Mouse (Mus musculus) testis, adult 2 months (tissue): ENCODE measurements around the gene Fcgrt. TPM values are rescaled to one million over a fixed set of nuclear protein-coding genes. Genes with fewer than 3 reads are reported as not detected.

Experiments used
- H3K27ac ChIP-seq: fragments of 200-500 bp; 2 replicates; pipeline ENCODE4 v1.5.1; 2012; ENCODE audit warnings: low read depth, low read length; ENCODE audit not compliant: control insufficient read depth, insufficient read depth
- H3K27me3 ChIP-seq: fragments of 200-500 bp; 2 replicates; pipeline ENCODE4 v1.6.1; 2012; ENCODE audit warnings: mild to moderate bottlenecking, low read length, moderate library complexity; ENCODE audit not compliant: control insufficient read depth, insufficient read depth
- H3K36me3 ChIP-seq: fragments of 200-500 bp; 2 replicates; pipeline ENCODE4 v1.6.1; 2012; ENCODE audit warnings: mild to moderate bottlenecking, low read length; ENCODE audit not compliant: control insufficient read depth, insufficient read depth
- H3K4me1 ChIP-seq: fragments of 200-500 bp; 2 replicates; pipeline ENCODE4 v1.6.1; 2012; ENCODE audit warnings: low read length; ENCODE audit not compliant: control insufficient read depth, insufficient read depth
- H3K4me3 ChIP-seq: fragments of 200-500 bp; 2 replicates; pipeline ENCODE4 v1.5.1; 2012; ENCODE audit warnings: low read depth, mild to moderate bottlenecking, low read length, moderate library complexity, mixed read lengths; ENCODE audit not compliant: control insufficient read depth
- CTCF ChIP-seq: fragments of 200-500 bp; IDR thresholded peaks from 2 replicates; pipeline ENCODE4 v1.5.1; 2012; ENCODE audit warnings: low read depth, mild to moderate bottlenecking, inconsistent platforms, low read length, moderate library complexity; ENCODE audit not compliant: control insufficient read depth, insufficient read depth, insufficient replicate concordance
- POLR2A ChIP-seq: fragments of 200-500 bp; IDR thresholded peaks from 2 replicates; pipeline ENCODE4 v1.6.1; 2012; ENCODE audit warnings: low read depth, mild to moderate bottlenecking, inconsistent platforms, low read length, moderate library complexity; ENCODE audit not compliant: control insufficient read depth
- polyA plus RNA-seq: library from polyadenylated mRNA; depleted of rRNA; stranded (reverse); fragments of >200 nt; gene quantifications from 2 replicates; pipeline ENCODE4 v1.2.3, GENCODE M21; 2012

The Fcgrt gene
- polyA plus RNA-seq, 1 experiment = 5.4 TPM

DNA sequence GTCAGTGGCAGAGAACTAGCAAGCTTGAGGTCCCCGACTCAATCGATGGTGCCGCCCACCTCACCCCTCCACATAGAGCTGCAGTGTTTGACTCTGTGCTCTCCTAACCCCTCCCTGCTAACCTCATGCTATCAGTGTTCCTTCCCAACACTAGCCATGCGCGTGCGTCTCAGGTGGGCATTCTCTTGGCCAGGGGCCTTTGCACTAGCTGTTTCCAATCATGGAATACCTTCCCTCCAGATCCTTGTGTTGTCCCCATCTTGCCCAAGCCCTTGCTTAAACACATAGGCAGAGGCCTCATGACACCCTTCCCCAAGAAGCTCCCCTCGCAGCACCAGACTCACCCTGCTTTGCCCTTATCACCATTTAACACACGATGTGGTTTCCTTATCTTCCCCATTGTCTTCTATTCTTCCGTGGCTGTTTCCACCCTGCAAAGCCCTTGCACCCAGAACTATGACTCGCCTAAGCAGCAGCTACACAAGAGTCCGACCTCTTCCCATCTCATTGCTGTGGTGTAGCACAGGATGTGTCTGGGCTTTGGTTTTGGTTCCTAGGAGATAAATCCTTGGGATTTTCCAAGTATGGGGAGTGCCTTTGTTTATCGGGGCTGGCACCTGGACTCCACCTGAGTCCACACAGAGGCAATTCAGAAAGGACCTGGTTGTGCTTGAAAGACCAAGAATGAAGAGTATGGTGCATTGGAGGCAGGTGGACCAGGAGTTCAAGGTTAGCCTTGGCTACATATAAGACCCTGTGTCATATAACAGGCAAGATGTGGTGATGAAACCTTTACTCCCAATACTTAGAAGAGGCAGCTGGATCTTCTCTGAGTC lies 33.7 kb upstream of the Fcgrt start:
- Histone ChIP-seq H3K27me3 (no peaks in the 10 kb centered on the region), H3K4me1 (peaks cover 11% of the 10 kb centered on the region), H3K27ac (no peak overlapping the region), H3K4me3 (no peak overlapping the region), H3K36me3 (no peaks in the 10 kb centered on the region)
- TF ChIP-seq CTCF (no peak), POLR2A (no peak)

DNA sequence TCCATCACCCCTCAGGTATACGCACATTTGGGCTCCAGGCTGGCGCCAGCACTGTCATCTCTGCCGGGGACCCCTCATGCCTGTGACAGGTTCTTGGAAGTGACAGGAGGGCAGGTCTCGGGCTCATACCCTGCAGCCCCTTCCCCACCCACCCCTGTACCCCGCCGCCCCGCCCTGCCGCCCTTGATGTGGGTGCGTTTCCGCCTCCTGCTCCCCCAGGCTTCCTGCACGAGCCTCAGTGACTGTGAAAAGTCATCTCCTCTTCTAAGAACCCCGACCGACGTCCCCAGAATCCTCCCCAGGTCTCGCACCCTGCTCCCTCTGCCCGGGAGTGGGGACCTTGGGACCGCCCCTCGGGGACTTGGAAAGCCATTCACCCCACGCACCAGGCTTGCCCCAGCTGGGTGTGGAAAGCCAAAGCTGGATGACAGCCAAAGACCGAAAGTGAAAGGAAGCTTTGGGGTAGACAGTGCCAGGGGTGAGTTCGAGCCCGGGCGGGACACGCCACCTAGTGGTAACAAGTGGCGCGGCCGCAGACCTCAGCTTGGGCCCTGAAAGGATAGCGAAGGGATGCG lies 32.4 kb upstream of the Fcgrt start, which contains the start of the genes Gm45713 and Flt3l:
TSS of gene Gm45713 (minus strand) at position 239 of the 575 bp plus-strand sequence.
TSS of gene Flt3l (minus strand) at position 440 of the 575 bp plus-strand sequence.
- Histone ChIP-seq H3K27me3 (no peaks in the 10 kb centered on the region), H3K4me1 (peaks cover 11% of the 10 kb centered on the region), H3K4me3 (peak within 1 kb of the TSS; percentile 74), H3K27ac (no peak within 1 kb of the TSS), H3K36me3 (no peaks in the 10 kb centered on the region)
- TF ChIP-seq POLR2A (no peak), CTCF (peak; percentile 93)

DNA sequence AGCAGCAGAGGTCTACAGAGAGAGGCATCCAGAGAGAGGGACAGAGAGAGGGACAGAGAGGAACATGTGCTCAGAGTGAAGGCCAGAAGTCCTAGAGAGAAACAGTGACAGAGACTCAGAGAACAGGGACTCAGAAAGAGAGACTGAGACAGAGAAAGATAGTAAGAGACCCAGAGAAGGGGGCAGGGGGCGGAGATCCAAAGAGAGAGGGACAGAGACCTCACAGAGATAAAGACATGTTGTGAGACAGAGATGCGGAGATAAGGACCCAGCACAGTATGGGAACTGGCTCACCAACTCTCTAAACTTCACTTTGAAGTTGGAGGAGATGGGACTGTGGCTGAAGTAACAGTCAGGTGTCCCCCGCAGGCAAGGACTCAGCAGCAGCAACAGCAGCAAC lies 31.7 kb upstream of the Fcgrt start:
- Histone ChIP-seq H3K4me1 (peaks cover 11% of the 10 kb centered on the region), H3K27ac (no peak overlapping the region), H3K36me3 (no peaks in the 10 kb centered on the region), H3K4me3 (no peak overlapping the region), H3K27me3 (no peaks in the 10 kb centered on the region)
- TF ChIP-seq CTCF = no peak
- no peak for TF ChIP-seq POLR2A

DNA sequence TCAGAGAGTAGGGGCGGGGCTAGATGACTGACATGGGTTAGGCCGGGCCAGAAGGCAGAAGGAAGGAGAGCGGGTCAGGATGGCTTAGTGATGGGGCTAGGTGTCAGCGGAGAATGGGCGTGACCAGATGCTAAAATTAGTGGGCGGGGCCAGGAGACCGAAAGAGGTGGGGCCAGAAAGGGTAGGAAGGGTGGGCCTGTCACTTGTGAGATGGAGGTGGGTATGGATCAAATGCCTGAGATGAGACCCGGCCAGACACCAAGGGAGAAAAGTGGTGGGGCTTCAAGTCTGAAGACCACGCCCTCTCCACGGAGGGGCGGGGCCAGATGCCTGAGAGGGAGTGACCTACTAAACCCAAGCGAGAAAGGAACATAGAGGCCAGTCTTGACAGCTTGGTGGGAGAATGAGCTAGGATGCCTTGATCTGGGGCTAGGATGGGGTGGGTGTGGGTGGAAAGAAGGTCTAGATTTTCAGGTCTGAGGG lies 30.9 kb upstream of the Fcgrt start:
- Histone ChIP-seq H3K27me3 (no peaks in the 10 kb centered on the region), H3K4me3 (no peak overlapping the region), H3K36me3 (no peaks in the 10 kb centered on the region), H3K4me1 (peaks cover 15% of the 10 kb centered on the region), H3K27ac (no peak overlapping the region)
- no peak for TF ChIP-seq CTCF

DNA sequence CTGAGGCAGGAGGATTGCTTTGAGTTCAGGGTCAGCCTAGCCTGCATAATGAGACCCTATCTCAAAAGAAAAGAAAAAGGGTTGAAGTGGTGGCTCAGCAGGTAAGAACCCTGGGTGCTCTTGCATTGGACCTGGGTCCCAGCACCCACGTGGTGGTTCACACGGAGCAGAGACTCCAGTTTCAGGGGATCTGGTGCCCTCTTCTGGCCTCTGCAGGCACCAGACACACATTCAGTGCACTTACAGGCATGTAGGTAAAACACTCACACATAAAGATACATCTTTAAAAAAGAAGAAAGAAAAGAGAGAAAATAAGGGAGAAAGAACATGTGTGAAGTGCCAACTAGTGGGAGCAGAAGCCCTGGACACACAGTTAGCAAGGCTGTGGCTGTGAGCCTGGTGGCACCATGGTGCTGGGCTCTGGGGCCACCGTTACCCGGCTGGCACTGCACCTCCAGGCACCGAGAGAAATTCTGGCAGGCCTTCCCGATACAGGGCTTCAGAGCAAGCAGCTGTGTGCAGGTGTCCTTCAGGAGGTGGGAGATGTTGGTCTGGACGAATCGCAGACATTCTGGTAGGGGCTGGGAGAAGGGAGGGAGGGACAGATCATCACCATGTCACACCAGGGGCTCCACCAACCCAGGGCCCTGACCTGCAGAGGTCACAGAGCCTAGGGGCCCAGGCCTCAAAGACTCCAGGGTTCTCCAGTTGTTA lies 30.0 kb upstream of the Fcgrt start:
- H3K4me3 ChIP-seq = no peak overlapping the region

DNA sequence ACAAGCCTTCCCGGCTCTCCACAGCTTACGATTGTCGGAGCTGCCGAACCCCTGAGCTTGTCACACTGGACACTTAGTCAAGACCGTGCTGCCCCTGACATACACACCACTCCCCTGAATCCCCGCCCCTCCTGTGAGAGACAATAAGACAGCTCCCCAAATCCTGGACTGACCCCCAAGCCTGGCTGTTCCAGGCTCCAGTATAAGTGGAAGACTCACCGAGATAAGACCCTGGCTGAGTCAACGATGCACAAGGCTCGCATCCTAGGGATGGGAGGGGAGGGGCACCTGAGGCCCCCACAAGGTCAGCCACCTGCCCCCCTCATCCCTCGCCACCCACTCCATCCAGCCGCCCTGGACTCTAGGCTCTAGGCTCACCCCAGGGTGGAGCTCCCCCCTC lies 28.2 kb upstream of the Fcgrt start:
- Histone ChIP-seq H3K27ac (no peak overlapping the region), H3K4me3 (no peak overlapping the region), H3K36me3 (no peaks in the 10 kb centered on the region), H3K27me3 (no peaks in the 10 kb centered on the region), H3K4me1 (peaks cover 20% of the 10 kb centered on the region)
- TF ChIP-seq CTCF = no peak

More for the DNA sequence above, 30.0 kb upstream of the Fcgrt start:
- no peaks in the 10 kb centered on the region for H3K36me3 ChIP-seq
- TF ChIP-seq CTCF = no peak
- no peak for TF ChIP-seq POLR2A
- H3K27ac ChIP-seq = no peak overlapping the region
- no peaks in the 10 kb centered on the region for H3K27me3 ChIP-seq
- peaks cover 15% of the 10 kb centered on the region for H3K4me1 ChIP-seq
